Mouse (Mus musculus) testis, postnatal 14 days (tissue): ENCODE measurements around the gene Ifnz.
"Not testable (repeated sequence)": the region's sequence is repeated elsewhere in the genome, so short reads cannot be mapped to it uniquely, and the experiment has no call there.

Experiments
- DNase-seq: peaks from one replicate; pipeline ENCODE4 v3.0.0; 2021; ENCODE audit warnings: low spot score

Gene Ifnz

DNA sequence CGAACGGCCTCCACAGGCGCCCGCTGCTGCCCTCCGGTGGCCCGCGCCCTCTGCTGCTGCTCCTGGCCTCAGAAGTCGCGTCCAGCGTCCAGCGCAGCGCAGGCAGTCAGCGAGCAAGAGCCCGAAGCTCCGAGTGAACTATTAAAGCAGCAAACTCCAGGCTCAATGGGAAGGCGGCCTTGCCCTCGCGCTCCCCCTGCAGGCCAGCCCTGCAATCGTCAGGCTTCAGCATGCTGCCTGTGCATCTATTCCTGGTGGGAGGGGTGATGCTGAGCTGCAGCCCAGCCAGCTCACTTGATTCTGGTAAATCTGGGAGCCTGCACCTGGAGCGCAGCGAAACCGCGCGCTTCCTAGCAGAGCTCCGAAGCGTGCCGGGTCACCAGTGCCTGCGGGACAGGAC, 6.5 kb downstream of the Ifnz start, which contains the start of gene Gm13277:
Gm13277 (plus strand) TSS at position 231 of the 400 bp plus-strand sequence.
- peak; percentile 33 for DNase-seq

DNA sequence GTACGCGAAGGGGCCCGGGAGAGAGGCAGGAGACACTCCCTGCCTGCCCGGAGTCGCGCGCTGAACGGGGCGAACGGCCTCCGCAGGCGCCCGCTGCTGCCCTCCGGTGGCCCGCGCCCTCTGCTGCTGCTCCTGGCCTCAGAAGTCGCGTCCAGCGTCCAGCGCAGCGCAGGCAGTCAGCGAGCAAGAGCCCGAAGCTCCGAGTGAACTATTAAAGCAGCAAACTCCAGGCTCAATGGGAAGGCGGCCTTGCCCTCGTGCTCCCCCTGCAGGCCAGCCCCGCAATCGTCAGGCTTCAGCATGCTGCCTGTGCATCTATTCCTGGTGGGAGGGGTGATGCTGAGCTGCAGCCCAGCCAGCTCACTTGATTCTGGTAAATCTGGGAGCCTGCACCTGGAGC, 9.3 kb downstream of the Ifnz start, which contains the start of gene Gm13278:
Gm13278 (plus strand) TSS at position 301 of the 400 bp plus-strand sequence.
- DNase-seq, result not testable (repeated sequence)

DNA sequence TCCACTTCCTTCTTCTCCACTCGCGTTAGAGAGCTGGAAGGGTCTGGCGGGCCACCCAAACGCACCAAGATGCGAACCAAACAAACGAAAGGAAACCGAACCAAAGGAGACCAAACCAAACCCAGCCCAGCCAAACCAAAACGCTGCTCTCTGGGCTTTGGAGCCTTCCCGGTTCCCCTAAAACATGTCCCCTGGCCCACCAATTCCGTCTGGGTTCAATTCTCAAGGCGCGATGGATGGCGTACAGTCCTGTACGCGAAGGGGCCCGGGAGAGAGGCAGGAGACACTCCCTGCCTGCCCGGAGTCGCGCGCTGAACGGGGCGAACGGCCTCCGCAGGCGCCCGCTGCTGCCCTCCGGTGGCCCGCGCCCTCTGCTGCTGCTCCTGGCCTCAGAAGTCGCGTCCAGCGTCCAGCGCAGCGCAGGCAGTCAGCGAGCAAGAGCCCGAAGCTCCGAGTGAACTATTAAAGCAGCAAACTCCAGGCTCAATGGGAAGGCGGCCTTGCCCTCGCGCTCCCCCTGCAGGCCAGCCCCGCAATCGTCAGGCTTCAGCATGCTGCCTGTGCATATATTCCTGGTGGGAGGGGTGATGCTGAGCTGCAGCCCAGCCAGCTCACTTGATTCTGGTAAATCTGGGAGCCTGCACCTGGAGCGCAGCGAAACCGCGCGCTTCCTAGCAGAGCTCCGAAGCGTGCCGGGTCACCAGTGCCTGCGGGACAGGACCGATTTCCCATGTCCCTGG, 12.2 kb downstream of the Ifnz start, which contains the start of gene Gm13275:
Gm13275 (plus strand) TSS at position 552 of the 740 bp plus-strand sequence.
- peak; percentile 60 for DNase-seq

DNA sequence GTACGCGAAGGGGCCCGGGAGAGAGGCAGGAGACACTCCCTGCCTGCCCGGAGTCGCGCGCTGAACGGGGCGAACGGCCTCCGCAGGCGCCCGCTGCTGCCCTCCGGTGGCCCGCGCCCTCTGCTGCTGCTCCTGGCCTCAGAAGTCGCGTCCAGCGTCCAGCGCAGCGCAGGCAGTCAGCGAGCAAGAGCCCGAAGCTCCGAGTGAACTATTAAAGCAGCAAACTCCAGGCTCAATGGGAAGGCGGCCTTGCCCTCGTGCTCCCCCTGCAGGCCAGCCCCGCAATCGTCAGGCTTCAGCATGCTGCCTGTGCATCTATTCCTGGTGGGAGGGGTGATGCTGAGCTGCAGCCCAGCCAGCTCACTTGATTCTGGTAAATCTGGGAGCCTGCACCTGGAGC, 15.2 kb downstream of the Ifnz start, which contains the start of gene Gm13279:
Gm13279 (plus strand) TSS at position 301 of the 400 bp plus-strand sequence.
- DNase-seq, result not testable (repeated sequence)

DNA sequence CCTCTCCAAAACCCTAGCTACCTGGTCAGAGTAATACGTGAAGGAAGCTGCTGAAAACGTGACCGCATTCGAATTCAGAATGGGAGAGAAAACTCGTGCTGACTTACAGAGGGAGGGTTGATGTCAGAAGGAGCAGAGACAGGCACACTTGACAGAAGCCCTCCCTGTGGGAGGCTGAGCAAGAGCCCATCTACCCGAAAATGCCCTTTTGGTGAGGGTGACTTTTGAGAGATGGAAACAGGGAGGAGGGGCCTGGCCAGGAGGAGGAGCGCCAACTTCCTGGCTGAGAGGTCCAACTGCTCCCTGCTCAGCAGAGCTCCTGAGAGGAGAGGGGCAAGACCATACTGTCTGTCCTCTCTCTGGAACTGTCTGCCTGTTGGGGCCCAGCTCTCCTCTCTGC, 17.4 kb downstream of the Ifnz start, which contains the start of gene Gm13285:
Gm13285 (plus strand) TSS at position 301 of the 400 bp plus-strand sequence.
- not testable (repeated sequence) for DNase-seq

DNA sequence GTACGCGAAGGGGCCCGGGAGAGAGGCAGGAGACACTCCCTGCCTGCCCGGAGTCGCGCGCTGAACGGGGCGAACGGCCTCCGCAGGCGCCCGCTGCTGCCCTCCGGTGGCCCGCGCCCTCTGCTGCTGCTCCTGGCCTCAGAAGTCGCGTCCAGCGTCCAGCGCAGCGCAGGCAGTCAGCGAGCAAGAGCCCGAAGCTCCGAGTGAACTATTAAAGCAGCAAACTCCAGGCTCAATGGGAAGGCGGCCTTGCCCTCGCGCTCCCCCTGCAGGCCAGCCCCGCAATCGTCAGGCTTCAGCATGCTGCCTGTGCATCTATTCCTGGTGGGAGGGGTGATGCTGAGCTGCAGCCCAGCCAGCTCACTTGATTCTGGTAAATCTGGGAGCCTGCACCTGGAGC, 21.0 kb downstream of the Ifnz start, which contains the start of gene Gm13287:
Gm13287 (plus strand) TSS at position 301 of the 400 bp plus-strand sequence.
- not testable (repeated sequence) for DNase-seq

DNA sequence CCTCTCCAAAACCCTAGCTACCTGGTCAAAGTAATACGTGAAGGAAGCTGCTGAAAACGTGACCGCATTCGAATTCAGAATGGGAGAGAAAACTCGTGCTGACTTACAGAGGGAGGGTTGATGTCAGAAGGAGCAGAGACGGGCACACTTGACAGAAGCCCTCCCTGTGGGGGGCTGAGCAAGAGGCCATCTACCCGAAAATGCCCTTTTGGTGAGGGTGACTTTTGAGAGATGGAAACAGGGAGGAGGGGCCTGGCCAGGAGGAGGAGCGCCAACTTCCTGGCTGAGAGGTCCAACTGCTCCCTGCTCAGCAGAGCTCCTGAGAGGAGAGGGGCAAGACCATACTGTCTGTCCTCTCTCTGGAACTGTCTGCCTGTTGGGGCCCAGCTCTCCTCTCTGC, 23.3 kb downstream of the Ifnz start, which contains the start of gene Gm13288:
Gm13288 (plus strand) TSS at position 301 of the 400 bp plus-strand sequence.
- DNase-seq, result not testable (repeated sequence)

DNA sequence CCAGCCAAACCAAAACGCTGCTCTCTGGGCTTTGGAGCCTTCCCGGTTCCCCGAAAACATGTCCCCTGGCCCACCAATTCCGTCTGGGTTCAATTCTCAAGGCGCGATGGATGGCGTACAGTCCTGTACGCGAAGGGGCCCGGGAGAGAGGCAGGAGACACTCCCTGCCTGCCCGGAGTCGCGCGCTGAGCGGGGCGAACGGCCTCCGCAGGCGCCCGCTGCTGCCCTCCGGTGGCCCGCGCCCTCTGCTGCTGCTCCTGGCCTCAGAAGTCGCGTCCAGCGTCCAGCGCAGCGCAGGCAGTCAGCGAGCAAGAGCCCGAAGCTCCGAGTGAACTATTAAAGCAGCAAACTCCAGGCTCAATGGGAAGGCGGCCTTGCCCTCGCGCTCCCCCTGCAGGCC, 23.8 kb downstream of the Ifnz start:
- DNase-seq, result not testable (repeated sequence)

DNA sequence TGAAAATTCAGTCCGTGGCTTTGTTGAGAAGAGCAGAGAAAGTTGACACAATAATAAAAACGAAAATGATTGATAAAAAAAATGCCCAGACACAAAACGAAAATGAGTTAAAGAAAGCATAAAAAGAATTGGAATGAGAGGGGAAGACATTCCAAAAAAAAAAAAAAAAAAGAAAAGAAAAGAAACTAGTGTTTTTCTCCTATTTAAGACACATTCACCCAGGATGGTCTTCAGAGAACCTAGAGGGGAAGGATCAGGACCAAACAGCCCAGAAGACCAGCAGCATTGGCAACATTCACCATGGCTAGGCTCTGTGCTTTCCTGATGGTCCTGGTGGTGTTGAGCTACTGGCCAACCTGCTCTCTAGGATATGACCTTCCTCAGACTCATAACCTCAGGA, 34.0 kb downstream of the Ifnz start, which contains the start of gene Ifna7:
Ifna7 (plus strand) TSS at position 301 of the 400 bp plus-strand sequence.
- no peak for DNase-seq

DNA sequence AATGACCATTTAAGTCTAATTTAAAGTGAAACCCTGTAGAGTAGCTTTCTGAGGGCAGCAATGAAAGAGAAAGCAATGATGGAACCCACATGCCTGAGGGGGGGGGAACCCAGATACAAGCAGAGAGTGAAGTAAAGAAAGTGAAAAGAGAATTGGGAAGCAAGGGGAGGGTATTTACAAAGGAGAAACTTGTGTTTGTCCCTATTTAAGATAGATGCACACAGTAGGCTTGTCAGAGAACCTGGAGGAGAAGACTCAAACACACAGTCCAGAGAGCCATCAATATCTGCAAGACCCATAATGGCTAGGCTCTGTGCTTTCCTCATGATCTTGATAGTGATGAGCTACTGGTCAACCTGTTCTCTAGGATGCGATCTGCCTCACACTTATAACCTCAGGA, 37.7 kb downstream of the Ifnz start, which contains the start of gene Ifna11:
Ifna11 (plus strand) TSS at position 301 of the 400 bp plus-strand sequence.
- no peak for DNase-seq

DNA sequence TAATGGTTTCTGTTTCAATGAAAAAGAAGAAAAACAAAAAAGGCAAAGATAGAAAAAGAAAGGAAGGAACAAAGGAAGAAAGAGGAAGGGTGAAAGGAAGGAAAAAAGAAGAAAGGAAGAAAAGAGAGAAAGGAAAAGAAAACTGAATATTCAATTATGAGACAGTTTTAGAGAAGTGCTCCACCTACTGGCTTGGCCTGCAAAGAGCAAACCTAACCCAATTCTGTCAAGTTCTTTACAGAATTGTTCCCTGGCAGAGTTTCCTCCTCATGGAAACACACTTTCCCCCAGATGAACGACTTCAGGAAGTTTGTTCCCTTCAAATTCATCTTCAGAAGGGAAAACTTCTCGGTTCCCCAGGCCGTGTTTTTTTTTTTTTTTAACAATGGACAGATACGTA, 41.1 kb downstream of the Ifnz start:
- no peak for DNase-seq

DNA sequence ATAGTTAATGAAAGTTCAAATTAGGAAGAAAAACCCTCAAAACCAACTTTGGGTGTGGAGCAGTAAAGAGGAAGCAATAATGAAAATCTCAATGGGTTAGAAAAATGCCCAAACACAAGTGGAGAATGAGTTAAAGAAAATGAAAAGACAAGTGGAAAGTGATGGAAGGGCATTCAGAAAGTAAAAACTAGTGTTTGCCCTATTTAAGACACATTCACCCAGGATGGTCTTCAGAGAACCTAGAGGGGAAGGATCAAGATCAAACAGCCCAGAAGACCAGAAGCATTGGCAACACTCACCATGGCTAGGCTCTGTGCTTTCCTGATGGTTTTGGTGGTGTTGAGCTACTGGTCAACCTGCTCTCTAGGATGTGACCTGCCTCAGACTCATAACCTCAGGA, 45.2 kb downstream of the Ifnz start, which contains the start of gene Ifna6:
Ifna6 (plus strand) TSS at position 301 of the 400 bp plus-strand sequence.
- not testable (repeated sequence) for DNase-seq

DNA sequence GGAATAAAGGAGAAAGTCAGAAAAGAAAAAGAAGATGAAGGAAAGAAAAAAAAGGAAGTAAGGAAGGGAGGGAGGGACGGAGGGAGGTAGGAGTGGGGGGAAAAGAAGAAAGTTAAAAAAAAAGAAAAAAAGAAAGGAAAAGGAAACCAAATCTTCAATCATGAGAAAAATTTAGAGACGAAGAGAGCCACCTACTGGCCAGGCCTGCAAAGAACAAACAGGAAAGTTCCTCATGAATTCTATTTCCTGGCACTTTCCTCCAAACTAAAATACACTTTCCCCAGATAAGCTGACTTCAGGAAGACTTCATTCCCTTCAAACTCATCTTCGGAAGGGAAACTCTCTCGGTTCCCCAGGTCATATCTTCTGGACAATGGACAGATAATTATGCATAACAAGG, 48.6 kb downstream of the Ifnz start:
- no peak for DNase-seq
